Mouse (Mus musculus): ENCODE results near the gene Mmp9. TPM values are rescaled to one million over a fixed set of nuclear protein-coding genes. Genes with fewer than 3 reads are reported as not detected.

Gene Mmp9
- polyA plus RNA-seq (2016; fragmentation: Nextera tagmentation; extraction: Ambion mirVana), result 5.7 and 7.2 TPM in 2 replicates

- Histone ChIP-seq H3K27ac (no peak within 1 kb of the TSS), H3K36me3 (no peaks in the 10 kb centered on the region), H3K9ac (no peak within 1 kb of the TSS), H3K4me2 (replicated peaks) (peak within 1 kb of the TSS; percentile 67), H3K4me3 (no peak within 1 kb of the TSS), H3K9me3 (replicated peaks) (no peaks in the 10 kb centered on the region), H3K4me1 (peaks cover 29% of the 10 kb centered on the region), H3K27me3 (peaks cover 49% of the 10 kb centered on the region)
- ATAC-seq (ENCODE audit: low FRiP score), result no peak
- WGBS, result 20% methylated on average over 10 of the region's 10 CpGs
These were observed at the start of gene Mmp9 for GRCm38 (mm10) chr2:164940140-164940830. TSS of gene Mmp9 (plus strand) at chr2:164940780.

GRCm38 (mm10) chr2:164891056-164891834, 49.3 kb upstream of the Mmp9 start:
- no peaks in the 10 kb centered on the region for H3K27me3 ChIP-seq
- H3K36me3 ChIP-seq, result peaks cover 100% of the 10 kb centered on the region
- H3K4me2 ChIP-seq (replicated peaks), result no peak overlapping the region
- no peak overlapping the region for H3K27ac ChIP-seq
- H3K4me1 ChIP-seq, result no peaks in the 10 kb centered on the region
- no peak overlapping the region for H3K9ac ChIP-seq
- ATAC-seq (ENCODE audit: low FRiP score), result no peak
- no peak overlapping the region for H3K4me3 ChIP-seq
- H3K9me3 ChIP-seq (replicated peaks), result no peaks in the 10 kb centered on the region
- 91% methylated on average over 13 of the region's 13 CpGs for WGBS

GRCm38 (mm10) chr2:164891908-164892695, 48.5 kb upstream of the Mmp9 start:
- H3K4me3 ChIP-seq, result no peak overlapping the region
- 87% methylated on average over 15 of the region's 15 CpGs for WGBS
- no peaks in the 10 kb centered on the region for H3K9me3 ChIP-seq (replicated peaks)
- H3K4me2 ChIP-seq (replicated peaks), result no peak overlapping the region
- peaks cover 100% of the 10 kb centered on the region for H3K36me3 ChIP-seq
- no peaks in the 10 kb centered on the region for H3K4me1 ChIP-seq
- no peaks in the 10 kb centered on the region for H3K27me3 ChIP-seq
- no peak for ATAC-seq (ENCODE audit: low FRiP score)
- no peak overlapping the region for H3K27ac ChIP-seq
- H3K9ac ChIP-seq, result no peak overlapping the region

GRCm38 (mm10) chr2:164892696-164893216, 47.8 kb upstream of the Mmp9 start:
- H3K27me3 ChIP-seq, result no peaks in the 10 kb centered on the region
- no peaks in the 10 kb centered on the region for H3K9me3 ChIP-seq (replicated peaks)
- no peaks in the 10 kb centered on the region for H3K4me1 ChIP-seq
- H3K9ac ChIP-seq, result no peak overlapping the region
- no peak for ATAC-seq (ENCODE audit: low FRiP score)
- 86% methylated on average over 6 of the region's 6 CpGs for WGBS
- no peak overlapping the region for H3K4me3 ChIP-seq
- H3K36me3 ChIP-seq, result peaks cover 100% of the 10 kb centered on the region
- no peak overlapping the region for H3K27ac ChIP-seq
- H3K4me2 ChIP-seq (replicated peaks), result no peak overlapping the region

- Histone ChIP-seq H3K4me2 (replicated peaks) (no peak overlapping the region), H3K9ac (no peak overlapping the region), H3K9me3 (replicated peaks) (no peaks in the 10 kb centered on the region), H3K4me3 (no peak overlapping the region), H3K36me3 (peaks cover 100% of the 10 kb centered on the region), H3K4me1 (no peaks in the 10 kb centered on the region), H3K27me3 (no peaks in the 10 kb centered on the region), H3K27ac (no peak overlapping the region)
- 67% methylated on average over 5 of the region's 5 CpGs for WGBS
- no peak for ATAC-seq (ENCODE audit: low FRiP score)
These were observed 46.5 kb upstream of the Mmp9 start for GRCm38 (mm10) chr2:164894048-164894447.

GRCm38 (mm10) chr2:164894644-164895043, 45.9 kb upstream of the Mmp9 start:
- no peak overlapping the region for H3K4me3 ChIP-seq
- no peak overlapping the region for H3K4me2 ChIP-seq (replicated peaks)
- ATAC-seq (ENCODE audit: low FRiP score), result no peak
- no peak overlapping the region for H3K9ac ChIP-seq
- no peaks in the 10 kb centered on the region for H3K27me3 ChIP-seq
- 70% methylated on average over 1 of the region's 1 CpGs for WGBS
- H3K27ac ChIP-seq, result no peak overlapping the region
- peaks cover 100% of the 10 kb centered on the region for H3K36me3 ChIP-seq
- H3K4me1 ChIP-seq, result no peaks in the 10 kb centered on the region
- H3K9me3 ChIP-seq (replicated peaks), result no peaks in the 10 kb centered on the region

- no peak overlapping the region for H3K27ac ChIP-seq
- H3K4me1 ChIP-seq, result no peaks in the 10 kb centered on the region
- H3K9ac ChIP-seq, result no peak overlapping the region
- H3K36me3 ChIP-seq, result peaks cover 100% of the 10 kb centered on the region
- no peak overlapping the region for H3K4me2 ChIP-seq (replicated peaks)
- no peak overlapping the region for H3K4me3 ChIP-seq
- no peaks in the 10 kb centered on the region for H3K27me3 ChIP-seq
- H3K9me3 ChIP-seq (replicated peaks), result no peaks in the 10 kb centered on the region
- 94% methylated on average over 6 of the region's 6 CpGs for WGBS
- no peak for ATAC-seq (ENCODE audit: low FRiP score)
These were observed 44.7 kb upstream of the Mmp9 start for GRCm38 (mm10) chr2:164895885-164896284.

- Histone ChIP-seq H3K9ac (no peak overlapping the region), H3K27me3 (0 out of 2 replicates have a peak, but pooled peaks cover 3% of the 10 kb centered on the region), H3K4me1 (no peaks in the 10 kb centered on the region), H3K36me3 (peaks cover 100% of the 10 kb centered on the region), H3K9me3 (replicated peaks) (no peaks in the 10 kb centered on the region), H3K4me2 (replicated peaks) (no peak overlapping the region), H3K4me3 (no peak overlapping the region), H3K27ac (no peak overlapping the region)
- no peak for ATAC-seq (ENCODE audit: low FRiP score)
- 97% methylated on average over 7 of the region's 7 CpGs for WGBS
These were observed 42.6 kb upstream of the Mmp9 start for GRCm38 (mm10) chr2:164898008-164898407.

GRCm38 (mm10) chr2:164899034-164899433, 41.5 kb upstream of the Mmp9 start:
- no peak overlapping the region for H3K27ac ChIP-seq
- H3K9me3 ChIP-seq (replicated peaks), result no peaks in the 10 kb centered on the region
- ATAC-seq (ENCODE audit: low FRiP score), result no peak
- no peak overlapping the region for H3K9ac ChIP-seq
- peaks cover 100% of the 10 kb centered on the region for H3K36me3 ChIP-seq
- H3K4me1 ChIP-seq, result no peaks in the 10 kb centered on the region
- 93% methylated on average over 15 of the region's 15 CpGs for WGBS
- 0 out of 2 replicates have a peak, but pooled peaks cover 3% of the 10 kb centered on the region for H3K27me3 ChIP-seq
- no peak overlapping the region for H3K4me2 ChIP-seq (replicated peaks)
- no peak overlapping the region for H3K4me3 ChIP-seq

GRCm38 (mm10) chr2:164899723-164900459, 40.7 kb upstream of the Mmp9 start:
- H3K36me3 ChIP-seq, result peaks cover 100% of the 10 kb centered on the region
- no peak for ATAC-seq (ENCODE audit: low FRiP score)
- H3K4me3 ChIP-seq, result no peak overlapping the region
- H3K4me1 ChIP-seq, result no peaks in the 10 kb centered on the region
- no peak overlapping the region for H3K9ac ChIP-seq
- H3K27me3 ChIP-seq, result 0 out of 2 replicates have a peak, but pooled peaks cover 3% of the 10 kb centered on the region
- H3K9me3 ChIP-seq (replicated peaks), result no peaks in the 10 kb centered on the region
- H3K4me2 ChIP-seq (replicated peaks), result no peak overlapping the region
- 90% methylated on average over 16 of the region's 16 CpGs for WGBS
- H3K27ac ChIP-seq, result no peak overlapping the region

GRCm38 (mm10) chr2:164901380-164901779, 39.2 kb upstream of the Mmp9 start:
- Histone ChIP-seq H3K9ac (no peak overlapping the region), H3K27me3 (0 out of 2 replicates have a peak, but pooled peaks cover 3% of the 10 kb centered on the region), H3K4me2 (replicated peaks) (no peak overlapping the region), H3K27ac (no peak overlapping the region), H3K9me3 (replicated peaks) (peaks cover 4% of the 10 kb centered on the region), H3K4me3 (no peak overlapping the region), H3K4me1 (no peaks in the 10 kb centered on the region), H3K36me3 (peaks cover 100% of the 10 kb centered on the region)
- 92% methylated on average over 13 of the region's 13 CpGs for WGBS
- ATAC-seq (ENCODE audit: low FRiP score), result no peak
